Mouse (Mus musculus): Measurements from ENCODE around the gene Ybx2. TPM values are rescaled to one million over a fixed set of nuclear protein-coding genes. Genes with fewer than 3 reads are reported as not detected.
A peak's percentile ranks its signal among the peaks of the same experiment; 100 is the strongest.

Ybx2 gene
- polyA plus RNA-seq, 1 experiment from 2014 or later = 7.1 TPM

DNA sequence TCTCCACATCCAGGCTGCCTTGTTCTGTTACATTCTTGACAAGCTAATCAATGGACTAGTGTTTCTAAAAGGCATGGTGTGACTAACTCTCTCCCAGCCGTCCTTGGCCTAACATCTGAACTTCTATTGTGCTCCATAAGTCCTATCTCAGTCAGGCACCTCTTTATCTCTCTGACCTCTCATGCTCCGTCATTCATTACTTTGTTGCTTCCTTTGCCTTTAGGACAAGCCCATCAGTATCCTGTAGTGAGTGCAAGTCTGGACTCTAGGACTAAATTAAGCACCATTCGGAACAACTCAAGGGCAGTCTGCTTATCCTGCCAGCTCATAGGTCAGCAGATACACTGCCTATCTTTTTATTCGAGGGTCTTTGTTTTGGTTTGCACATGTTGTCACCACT is 40.7 kb downstream of the Ybx2 start:
- Histone ChIP-seq H3K9me3 (ENCODE audit: control insufficient read depth, low read length) (no peaks in the 10 kb centered on the region), H3K9ac (no peak overlapping the region), H3K4me2 (replicated peaks) (no peak overlapping the region), H3K4me1 (replicated peaks; ENCODE audit: control insufficient read depth, insufficient read depth, low read length) (peaks cover 10% of the 10 kb centered on the region), H3K4me3 (replicated peaks; ENCODE audit: low read length) (no peak overlapping the region), H3K27ac (no peak overlapping the region), H3K27me3 (ENCODE audit: control insufficient read depth, insufficient read depth, low read length) (no peaks in the 10 kb centered on the region), H3K36me3 (replicated peaks; ENCODE audit: control insufficient read depth, insufficient read depth) (peaks cover 61% of the 10 kb centered on the region)
- DNase-seq (ENCODE audit: low spot score) = no peak
- no peak for ATAC-seq (ENCODE audit: low FRiP score)
- WGBS = 92% methylated on average over 4 of the region's 4 CpGs

- H3K9me3 ChIP-seq (ENCODE audit: control insufficient read depth, low read length) = no peaks in the 10 kb centered on the region
- DNase-seq (ENCODE audit: low spot score) = no peak
- H3K4me1 ChIP-seq (replicated peaks; ENCODE audit: control insufficient read depth, insufficient read depth, low read length) = peaks cover 27% of the 10 kb centered on the region
- whole genome bisulfite sequencing = 3% methylated on average over 16 of the region's 16 CpGs
- H3K4me2 ChIP-seq (replicated peaks) = peak overlapping the region; percentile 72
- no peaks in the 10 kb centered on the region for H3K27me3 ChIP-seq (ENCODE audit: control insufficient read depth, insufficient read depth, low read length)
- H3K27ac ChIP-seq = peak overlapping the region; percentile 100
- H3K36me3 ChIP-seq (replicated peaks; ENCODE audit: control insufficient read depth, insufficient read depth) = peaks cover 39% of the 10 kb centered on the region
- ATAC-seq (ENCODE audit: low FRiP score) = no peak
- H3K4me3 ChIP-seq (replicated peaks; ENCODE audit: low read length) = peak overlapping the region; percentile 100
- H3K9ac ChIP-seq = peak overlapping the region; percentile 78
Measured at GRCm38 (mm10) chr11:69979827-69980195, 44.2 kb downstream of the Ybx2 start.

- Histone ChIP-seq H3K9ac (peak overlapping the region; percentile 100), H3K4me3 (replicated peaks; ENCODE audit: low read length) (peak overlapping the region; percentile 100), H3K4me1 (replicated peaks; ENCODE audit: control insufficient read depth, insufficient read depth, low read length) (peaks cover 27% of the 10 kb centered on the region), H3K4me2 (replicated peaks) (peak overlapping the region; percentile 72), H3K27me3 (ENCODE audit: control insufficient read depth, insufficient read depth, low read length) (no peaks in the 10 kb centered on the region), H3K27ac (peak overlapping the region; percentile 100), H3K9me3 (ENCODE audit: control insufficient read depth, low read length) (no peaks in the 10 kb centered on the region), H3K36me3 (replicated peaks; ENCODE audit: control insufficient read depth, insufficient read depth) (peaks cover 39% of the 10 kb centered on the region)
- WGBS = under 1% methylated on average over 33 of the region's 60 CpGs
- peak; percentile 94 for ATAC-seq (ENCODE audit: low FRiP score)
- DNase-seq (ENCODE audit: low spot score) = peak; percentile 100
Measured at GRCm38 (mm10) chr11:69980196-69981140, 44.9 kb downstream of the Ybx2 start.

DNA sequence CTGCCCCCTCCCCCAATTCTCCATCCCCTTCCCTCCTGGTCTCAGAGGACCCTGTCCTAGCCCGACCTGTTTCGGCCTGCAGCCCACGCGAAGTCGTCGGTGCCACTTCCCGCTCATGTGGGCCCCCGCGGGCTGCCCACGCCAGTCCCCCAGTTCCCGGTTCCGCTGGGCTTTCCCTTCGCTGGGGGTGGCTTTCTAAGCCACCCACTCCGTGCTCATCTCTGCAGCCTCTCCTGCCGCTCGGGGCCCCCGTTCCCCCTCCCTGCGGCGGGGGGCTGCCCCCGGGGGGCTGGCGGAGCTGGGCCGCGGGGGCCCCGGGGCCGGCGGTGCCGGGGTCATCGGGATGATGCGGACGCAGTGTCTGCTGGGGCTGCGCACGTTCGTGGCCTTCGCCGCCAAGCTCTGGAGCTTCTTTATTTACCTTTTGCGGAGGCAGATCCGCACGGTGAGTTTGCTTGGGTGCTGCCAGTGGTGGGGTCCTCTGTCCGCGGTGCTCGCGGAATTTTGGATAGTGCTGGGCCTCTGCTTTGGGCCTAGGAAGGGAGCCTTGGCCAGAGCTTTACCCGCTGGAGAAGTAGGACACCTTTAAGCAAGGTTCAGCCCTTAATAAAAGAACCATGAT is 45.7 kb downstream of the Ybx2 start, which contains the start of gene Ctdnep1:
Gene Ctdnep1 (plus strand): TSS at position 16 of the 622 bp plus-strand sequence.
- Histone ChIP-seq H3K9ac (peak within 1 kb of the TSS; percentile 100), H3K27me3 (ENCODE audit: control insufficient read depth, insufficient read depth, low read length) (no peaks in the 10 kb centered on the region), H3K36me3 (replicated peaks; ENCODE audit: control insufficient read depth, insufficient read depth) (peaks cover 39% of the 10 kb centered on the region), H3K27ac (peak within 1 kb of the TSS; percentile 100), H3K4me1 (replicated peaks; ENCODE audit: control insufficient read depth, insufficient read depth, low read length) (peaks cover 27% of the 10 kb centered on the region), H3K4me3 (replicated peaks; ENCODE audit: low read length) (peak within 1 kb of the TSS; percentile 100), H3K9me3 (ENCODE audit: control insufficient read depth, low read length) (no peaks in the 10 kb centered on the region), H3K4me2 (replicated peaks) (peak within 1 kb of the TSS; percentile 72)
- ATAC-seq (ENCODE audit: low FRiP score) (peak; percentile 41; the same call in 1 of the 2 replicates), DNase-seq (ENCODE audit: low spot score) (no peak)
- under 1% methylated on average over 35 of the region's 43 CpGs for WGBS

- no peaks in the 10 kb centered on the region for H3K9me3 ChIP-seq (ENCODE audit: control insufficient read depth, low read length)
- peak within 1 kb of the TSS; percentile 100 for H3K4me3 ChIP-seq (replicated peaks; ENCODE audit: low read length)
- peaks cover 41% of the 10 kb centered on the region for H3K36me3 ChIP-seq (replicated peaks; ENCODE audit: control insufficient read depth, insufficient read depth)
- DNase-seq (ENCODE audit: low spot score) (no peak), ATAC-seq (ENCODE audit: low FRiP score) (no peak)
- H3K9ac ChIP-seq = peak within 1 kb of the TSS; percentile 100
- H3K4me1 ChIP-seq (replicated peaks; ENCODE audit: control insufficient read depth, insufficient read depth, low read length) = peaks cover 27% of the 10 kb centered on the region
- H3K4me2 ChIP-seq (replicated peaks) = peak within 1 kb of the TSS; percentile 72
- 63% methylated on average over 8 of the region's 8 CpGs for WGBS
- peak within 1 kb of the TSS; percentile 100 for H3K27ac ChIP-seq
- H3K27me3 ChIP-seq (ENCODE audit: control insufficient read depth, insufficient read depth, low read length) = no peaks in the 10 kb centered on the region
Measured at GRCm38 (mm10) chr11:69982225-69982624, 46.6 kb downstream of the Ybx2 start, which contains the start of gene Elp5. TSS of gene Elp5 (minus strand) at chr11:69982517.

- Histone ChIP-seq H3K9ac (peak overlapping the region; percentile 100), H3K4me3 (replicated peaks; ENCODE audit: low read length) (peak overlapping the region; percentile 100; the same call in 1 of the 2 replicates), H3K36me3 (replicated peaks; ENCODE audit: control insufficient read depth, insufficient read depth) (peaks cover 43% of the 10 kb centered on the region), H3K27me3 (ENCODE audit: control insufficient read depth, insufficient read depth, low read length) (no peaks in the 10 kb centered on the region), H3K4me2 (replicated peaks) (peak overlapping the region; percentile 72), H3K4me1 (replicated peaks; ENCODE audit: control insufficient read depth, insufficient read depth, low read length) (peaks cover 27% of the 10 kb centered on the region), H3K9me3 (ENCODE audit: control insufficient read depth, low read length) (no peaks in the 10 kb centered on the region), H3K27ac (no peak overlapping the region)
- ATAC-seq (ENCODE audit: low FRiP score) = no peak
- 50% methylated on average over 5 of the region's 5 CpGs for WGBS
- DNase-seq (ENCODE audit: low spot score) = no peak
Measured at GRCm38 (mm10) chr11:69982877-69983276, 47.3 kb downstream of the Ybx2 start.

- Histone ChIP-seq H3K4me3 (replicated peaks; ENCODE audit: low read length) (0 out of 2 replicates have a peak overlapping the region, but pooled peaks have one; percentile 100), H3K4me2 (replicated peaks) (peak overlapping the region; percentile 72), H3K9me3 (ENCODE audit: control insufficient read depth, low read length) (no peaks in the 10 kb centered on the region), H3K36me3 (replicated peaks; ENCODE audit: control insufficient read depth, insufficient read depth) (peaks cover 48% of the 10 kb centered on the region), H3K27me3 (ENCODE audit: control insufficient read depth, insufficient read depth, low read length) (no peaks in the 10 kb centered on the region), H3K9ac (peak overlapping the region; percentile 100; the same call in 1 of the 2 replicates), H3K27ac (no peak overlapping the region), H3K4me1 (replicated peaks; ENCODE audit: control insufficient read depth, insufficient read depth, low read length) (peaks cover 27% of the 10 kb centered on the region)
- 91% methylated on average over 4 of the region's 4 CpGs for WGBS
- DNase-seq (ENCODE audit: low spot score) (no peak), ATAC-seq (ENCODE audit: low FRiP score) (no peak)
Measured at GRCm38 (mm10) chr11:69983377-69983776, 47.8 kb downstream of the Ybx2 start.

DNA sequence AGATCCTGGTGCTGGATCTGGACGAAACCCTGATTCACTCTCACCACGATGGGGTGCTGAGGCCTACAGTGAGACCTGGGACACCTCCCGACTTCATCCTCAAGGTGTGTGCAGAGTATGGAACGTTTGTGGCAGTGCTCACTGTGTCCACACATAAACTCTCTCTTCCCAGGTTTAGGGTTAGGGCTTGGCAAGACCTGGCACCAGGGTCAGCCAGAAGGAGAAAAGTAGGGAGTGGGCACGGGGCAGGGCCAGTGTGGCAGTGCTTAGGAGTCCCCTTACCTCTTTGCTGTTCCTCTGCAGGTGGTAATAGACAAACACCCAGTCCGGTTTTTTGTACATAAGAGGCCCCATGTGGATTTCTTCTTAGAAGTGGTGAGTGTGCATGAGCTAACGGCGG is 48.8 kb downstream of the Ybx2 start:
- Histone ChIP-seq H3K4me1 (replicated peaks; ENCODE audit: control insufficient read depth, insufficient read depth, low read length) (peaks cover 20% of the 10 kb centered on the region), H3K36me3 (replicated peaks; ENCODE audit: control insufficient read depth, insufficient read depth) (peaks cover 58% of the 10 kb centered on the region), H3K27me3 (ENCODE audit: control insufficient read depth, insufficient read depth, low read length) (no peaks in the 10 kb centered on the region), H3K27ac (no peak overlapping the region), H3K9ac (no peak overlapping the region), H3K4me2 (replicated peaks) (no peak overlapping the region), H3K9me3 (ENCODE audit: control insufficient read depth, low read length) (no peaks in the 10 kb centered on the region), H3K4me3 (replicated peaks; ENCODE audit: low read length) (no peak overlapping the region)
- 91% methylated on average over 8 of the region's 8 CpGs for WGBS
- no peak for ATAC-seq (ENCODE audit: low FRiP score)
- DNase-seq (ENCODE audit: low spot score) = no peak

DNA sequence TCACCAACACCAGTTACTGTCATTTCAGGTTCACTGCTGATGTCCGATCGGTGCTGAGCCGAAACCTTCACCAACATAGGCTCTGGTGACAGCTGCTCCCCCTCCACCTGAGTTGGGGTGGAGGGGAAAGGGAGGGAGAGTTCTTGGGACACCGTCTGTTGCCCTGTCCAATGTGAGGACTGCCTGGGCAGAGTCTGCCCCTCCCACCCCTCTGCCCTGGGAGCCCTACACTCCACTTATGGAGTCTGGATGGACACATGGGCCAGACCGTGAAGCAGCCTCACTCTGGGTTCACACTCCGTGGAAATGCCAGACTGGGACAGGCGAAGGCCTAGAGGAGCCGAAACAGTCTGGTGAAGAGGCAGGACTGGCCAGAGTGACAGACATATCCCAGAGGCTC is 54.4 kb downstream of the Ybx2 start:
- DNase-seq (ENCODE audit: low spot score) = no peak
- Histone ChIP-seq H3K4me1 (replicated peaks; ENCODE audit: control insufficient read depth, insufficient read depth, low read length) (peaks cover 9% of the 10 kb centered on the region), H3K9me3 (ENCODE audit: control insufficient read depth, low read length) (no peaks in the 10 kb centered on the region), H3K9ac (no peak overlapping the region), H3K4me3 (replicated peaks; ENCODE audit: low read length) (no peak overlapping the region), H3K27me3 (ENCODE audit: control insufficient read depth, insufficient read depth, low read length) (no peaks in the 10 kb centered on the region), H3K4me2 (replicated peaks) (no peak overlapping the region), H3K27ac (no peak overlapping the region), H3K36me3 (replicated peaks; ENCODE audit: control insufficient read depth, insufficient read depth) (peaks cover 72% of the 10 kb centered on the region)
- ATAC-seq (ENCODE audit: low FRiP score) = no peak
- WGBS = 96% methylated on average over 8 of the region's 8 CpGs
